Mouse (Mus musculus): ENCODE results near the gene Tac1. TPM values are rescaled to one million over a fixed set of nuclear protein-coding genes. Genes with fewer than 3 reads are reported as not detected.
"Not testable (repeated sequence)": the region's sequence is repeated elsewhere in the genome, so short reads cannot be mapped to it uniquely, and the experiment has no call there.

Tac1 gene
- 3.2 and 3.3 TPM in 2 replicates for polyA plus RNA-seq (2016; fragmentation: Nextera tagmentation; extraction: Ambion mirVana)

DNA sequence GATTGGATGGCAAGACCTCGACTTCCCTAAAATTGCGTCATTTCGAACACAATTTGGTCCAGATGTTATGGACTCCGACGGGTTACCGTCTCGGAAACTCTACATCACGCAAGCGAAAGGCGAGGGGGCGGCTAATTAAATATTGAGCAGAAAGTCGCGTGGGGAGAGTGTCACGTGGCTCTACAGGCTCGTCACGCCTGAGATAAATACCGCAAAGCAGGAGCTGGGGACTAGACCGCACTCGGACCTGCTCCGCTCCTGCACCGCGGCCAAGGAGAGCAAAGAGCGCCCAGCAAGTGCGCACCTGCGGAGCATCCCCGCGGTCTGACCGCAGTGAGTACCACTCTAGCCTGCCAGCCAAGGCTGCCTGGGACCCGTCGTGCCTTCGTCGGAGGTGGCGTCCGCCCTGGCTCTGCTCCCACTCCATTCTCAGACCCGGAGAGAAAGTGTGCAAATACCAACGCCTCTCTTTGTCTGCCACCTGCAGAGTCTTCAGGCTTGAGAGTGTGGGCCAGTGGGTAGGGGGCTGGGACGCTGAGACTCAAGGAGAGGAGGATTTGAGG lies at the start of gene Tac1:
Gene Tac1 (plus strand): TSS at position 51 of the 563 bp plus-strand sequence.
- WGBS, result 2% methylated on average over 37 of the region's 37 CpGs
- H3K36me3 ChIP-seq, result no peaks in the 10 kb centered on the region
- peak; percentile 37 for DNase-seq (ENCODE audit: low spot score)
- no peaks in the 10 kb centered on the region for H3K9me3 ChIP-seq
- no peak within 1 kb of the TSS for H3K27ac ChIP-seq
- H3K27me3 ChIP-seq (ENCODE audit: insufficient read depth, poor library complexity, severe bottlenecking), result peaks cover 47% of the 10 kb centered on the region
- peaks cover 23% of the 10 kb centered on the region for H3K4me1 ChIP-seq (replicated peaks)
- peak within 1 kb of the TSS; percentile 53 for H3K4me3 ChIP-seq

DNA sequence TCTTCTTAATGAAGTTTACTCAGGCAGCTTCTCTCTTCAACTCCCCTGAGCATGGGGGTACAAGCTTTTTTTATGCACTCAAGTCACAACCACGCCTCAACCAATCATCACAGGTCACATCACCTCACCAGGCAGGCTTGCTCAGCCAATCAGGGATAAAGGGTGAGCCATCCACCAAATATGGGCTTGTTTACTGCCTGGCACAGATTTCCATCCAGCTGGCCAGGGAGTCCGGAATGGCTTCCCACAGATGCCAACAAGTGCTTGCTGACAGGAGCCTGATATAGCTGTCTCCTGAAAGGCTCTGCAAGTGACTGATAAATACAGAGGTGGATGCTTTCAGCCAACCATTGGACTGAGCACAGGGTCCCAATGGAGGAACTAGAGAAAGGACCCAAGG lies 11.2 kb upstream of the Tac1 start:
- WGBS, result 87% methylated on average over 2 of the region's 2 CpGs
- not testable (repeated sequence) for DNase-seq (ENCODE audit: low spot score); H3K4me1 ChIP-seq (replicated peaks)

DNA sequence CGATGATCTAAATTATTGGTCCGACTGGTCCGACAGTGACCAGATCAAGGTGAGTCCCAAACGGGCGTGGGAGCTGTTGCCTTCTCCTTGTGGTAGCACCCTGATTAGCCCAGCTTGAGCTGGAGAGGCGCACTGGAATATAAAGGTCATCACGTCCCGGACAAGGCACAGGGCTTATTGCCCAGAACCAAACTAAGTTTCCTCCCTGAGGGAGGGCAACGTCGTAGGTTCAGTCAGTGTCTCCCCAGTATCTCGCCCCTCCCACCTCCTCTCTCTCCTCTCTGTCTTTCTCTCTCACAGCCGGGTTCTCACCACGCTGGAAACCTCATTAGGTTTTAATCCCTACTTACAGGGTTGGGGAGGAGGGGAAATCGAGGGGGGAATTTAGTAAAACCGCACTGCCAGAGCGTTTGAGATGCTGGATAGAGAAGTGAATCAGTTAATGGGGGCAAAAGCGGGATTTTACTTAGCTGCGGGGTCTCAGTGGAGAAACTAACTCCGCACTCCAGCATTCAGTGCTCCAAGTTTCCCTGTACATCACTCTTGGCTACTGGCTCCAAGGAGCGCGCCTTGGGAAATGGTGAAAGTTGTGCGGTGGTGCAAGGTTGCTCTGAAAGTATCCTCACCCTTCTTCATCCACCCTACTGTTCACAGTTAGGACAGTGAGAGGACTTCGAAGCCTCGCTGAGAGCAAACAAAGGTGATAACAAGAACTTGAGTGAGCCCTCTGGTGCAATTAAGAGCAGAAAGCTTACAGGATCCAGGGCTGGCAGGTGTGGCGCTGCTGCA lies 1.2 kb downstream of the Tac1 start:
- peaks cover 47% of the 10 kb centered on the region for H3K27me3 ChIP-seq (ENCODE audit: insufficient read depth, poor library complexity, severe bottlenecking)
- H3K9me3 ChIP-seq, result no peaks in the 10 kb centered on the region
- WGBS, result 1% methylated on average over 25 of the region's 25 CpGs
- H3K4me3 ChIP-seq, result peak overlapping the region; percentile 53
- H3K4me1 ChIP-seq (replicated peaks), result peaks cover 23% of the 10 kb centered on the region
- DNase-seq (ENCODE audit: low spot score), result peak; percentile 30
- no peak overlapping the region for H3K27ac ChIP-seq
- H3K36me3 ChIP-seq, result no peaks in the 10 kb centered on the region

More for the DNA sequence above, 11.2 kb upstream of the Tac1 start:
- H3K36me3 ChIP-seq; H3K4me3 ChIP-seq; H3K27ac ChIP-seq; H3K9me3 ChIP-seq; H3K27me3 ChIP-seq (ENCODE audit: insufficient read depth, poor library complexity, severe bottlenecking): not testable (repeated sequence)

DNA sequence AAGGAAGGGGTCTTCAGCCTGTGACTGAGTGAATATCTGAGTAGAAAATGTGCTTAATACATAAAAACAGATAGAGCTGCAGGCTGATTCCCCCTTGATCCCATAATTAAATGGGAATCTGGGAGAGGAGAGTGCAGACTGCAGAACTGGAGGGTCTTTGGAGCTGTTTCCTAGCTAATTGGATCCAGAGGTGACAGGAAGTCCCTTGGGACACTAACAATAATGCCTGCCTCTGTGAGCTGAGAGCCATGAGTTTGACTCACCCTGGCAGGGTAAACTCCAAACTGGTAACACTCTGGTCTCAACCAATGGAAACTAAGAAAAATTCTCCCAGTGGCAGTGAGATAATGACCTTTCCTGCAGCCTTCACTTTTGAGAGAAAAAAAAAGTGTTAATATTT lies 3.5 kb downstream of the Tac1 start:
- Histone ChIP-seq H3K27me3 (ENCODE audit: insufficient read depth, poor library complexity, severe bottlenecking) (peaks cover 45% of the 10 kb centered on the region), H3K4me1 (replicated peaks) (peaks cover 23% of the 10 kb centered on the region), H3K36me3 (no peaks in the 10 kb centered on the region), H3K27ac (no peak overlapping the region), H3K4me3 (no peak overlapping the region), H3K9me3 (no peaks in the 10 kb centered on the region)
- peak; percentile 39 for DNase-seq (ENCODE audit: low spot score)

DNA sequence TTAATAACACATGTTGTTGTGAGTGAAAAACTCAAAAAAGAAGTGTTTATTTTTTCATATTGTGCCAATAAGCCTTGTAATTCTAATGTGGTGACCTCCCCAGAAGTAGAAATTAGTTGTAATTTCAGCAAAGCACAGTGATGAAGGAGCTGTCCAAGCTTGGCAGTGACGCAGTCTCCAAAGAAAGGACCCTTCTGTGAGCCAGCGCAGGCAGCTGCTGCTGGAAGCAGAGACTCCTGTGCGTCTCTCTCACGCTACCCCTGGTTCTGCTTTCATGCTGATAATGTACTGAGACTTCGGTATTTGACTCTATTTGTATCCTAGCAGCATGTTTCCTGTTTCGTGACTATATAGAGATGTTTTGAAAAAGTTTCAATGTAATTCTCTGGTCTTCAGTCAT lies 7.8 kb downstream of the Tac1 start:
- WGBS, result 60% methylated on average over 6 of the region's 6 CpGs
- no peak for DNase-seq (ENCODE audit: low spot score)
- H3K36me3 ChIP-seq, result no peaks in the 10 kb centered on the region

DNA sequence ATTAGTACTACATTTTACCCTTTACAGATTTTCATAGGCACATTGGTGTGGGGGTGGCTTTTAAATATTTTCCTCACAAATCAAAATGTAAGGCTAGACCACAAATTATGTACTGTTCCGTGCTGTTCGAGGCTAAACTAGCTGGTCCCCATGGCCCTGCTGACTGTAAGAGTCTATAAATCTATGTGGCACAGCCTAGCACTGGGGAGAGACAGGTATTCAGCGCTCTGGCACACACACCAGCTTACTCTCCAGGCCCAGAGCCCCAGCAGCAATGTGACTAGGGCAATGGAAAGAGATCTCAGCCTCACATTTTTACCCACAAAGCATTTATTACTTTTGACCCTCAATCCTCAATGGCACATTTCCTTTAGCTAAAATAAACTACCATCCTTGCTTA lies 9.9 kb downstream of the Tac1 start:
- no peaks in the 10 kb centered on the region for H3K4me1 ChIP-seq (replicated peaks)
- no peak overlapping the region for H3K4me3 ChIP-seq
- 91% methylated on average over 3 of the region's 3 CpGs for WGBS
- no peaks in the 10 kb centered on the region for H3K9me3 ChIP-seq
- no peak overlapping the region for H3K27ac ChIP-seq
- DNase-seq (ENCODE audit: low spot score), result no peak
- no peaks in the 10 kb centered on the region for H3K36me3 ChIP-seq
- H3K27me3 ChIP-seq (ENCODE audit: insufficient read depth, poor library complexity, severe bottlenecking), result no peaks in the 10 kb centered on the region

More for the DNA sequence above, 7.8 kb downstream of the Tac1 start:
- Histone ChIP-seq H3K4me3 (no peak overlapping the region), H3K4me1 (replicated peaks) (no peaks in the 10 kb centered on the region), H3K9me3 (no peaks in the 10 kb centered on the region), H3K27me3 (ENCODE audit: insufficient read depth, poor library complexity, severe bottlenecking) (peaks cover 2% of the 10 kb centered on the region; the same call in 1 of the 2 replicates), H3K27ac (no peak overlapping the region)

DNA sequence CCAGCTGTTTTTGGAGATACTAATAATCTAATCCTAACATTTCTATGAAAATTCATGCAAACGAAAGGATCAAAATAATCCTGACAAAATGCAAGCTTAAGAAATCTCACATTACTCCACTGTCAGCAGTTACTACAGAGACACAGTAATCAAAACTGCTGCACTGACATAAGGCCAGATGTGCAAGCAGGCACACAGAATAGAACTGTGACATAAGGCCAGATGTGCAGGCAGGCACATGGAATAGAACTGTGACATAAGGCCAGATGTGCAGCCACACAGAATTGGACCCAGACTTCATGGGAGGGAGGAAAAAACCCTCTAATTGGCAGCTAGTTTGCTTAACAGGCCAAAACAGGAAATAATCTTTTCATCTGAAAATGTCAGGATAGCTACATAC lies 16.5 kb downstream of the Tac1 start:
- Histone ChIP-seq H3K27me3 (ENCODE audit: insufficient read depth, poor library complexity, severe bottlenecking) (no peaks in the 10 kb centered on the region), H3K4me3 (no peak overlapping the region), H3K36me3 (no peaks in the 10 kb centered on the region), H3K9me3 (no peaks in the 10 kb centered on the region), H3K4me1 (replicated peaks) (no peaks in the 10 kb centered on the region), H3K27ac (no peak overlapping the region)
- WGBS, result 87% methylated on average over 1 of the region's 1 CpGs
- DNase-seq (ENCODE audit: low spot score), result no peak

DNA sequence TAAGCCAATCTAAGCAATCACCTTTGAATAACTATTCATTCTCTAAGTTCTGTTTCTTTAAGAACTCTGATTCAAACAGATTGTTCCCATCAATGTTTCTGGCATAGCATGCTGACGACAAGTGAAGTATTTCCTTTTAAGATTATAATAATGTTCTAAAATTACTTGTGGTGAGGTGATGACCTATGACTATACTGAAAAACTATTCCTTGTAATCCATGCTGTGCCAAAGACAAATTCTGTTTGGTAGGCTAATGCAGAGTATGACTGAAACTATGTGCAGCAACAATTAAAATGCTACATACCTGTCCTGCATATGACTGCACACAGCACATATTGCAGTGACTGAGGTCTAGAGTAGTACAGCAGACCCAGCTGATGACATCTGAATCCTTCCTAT lies 23.4 kb downstream of the Tac1 start:
- no peaks in the 10 kb centered on the region for H3K4me1 ChIP-seq (replicated peaks)
- H3K27me3 ChIP-seq (ENCODE audit: insufficient read depth, poor library complexity, severe bottlenecking), result no peaks in the 10 kb centered on the region
- H3K4me3 ChIP-seq, result no peak overlapping the region
- H3K36me3 ChIP-seq, result no peaks in the 10 kb centered on the region
- H3K27ac ChIP-seq, result no peak overlapping the region
- H3K9me3 ChIP-seq, result no peaks in the 10 kb centered on the region
- 81% methylated on average over 1 of the region's 1 CpGs for WGBS
- DNase-seq (ENCODE audit: low spot score), result no peak

DNA sequence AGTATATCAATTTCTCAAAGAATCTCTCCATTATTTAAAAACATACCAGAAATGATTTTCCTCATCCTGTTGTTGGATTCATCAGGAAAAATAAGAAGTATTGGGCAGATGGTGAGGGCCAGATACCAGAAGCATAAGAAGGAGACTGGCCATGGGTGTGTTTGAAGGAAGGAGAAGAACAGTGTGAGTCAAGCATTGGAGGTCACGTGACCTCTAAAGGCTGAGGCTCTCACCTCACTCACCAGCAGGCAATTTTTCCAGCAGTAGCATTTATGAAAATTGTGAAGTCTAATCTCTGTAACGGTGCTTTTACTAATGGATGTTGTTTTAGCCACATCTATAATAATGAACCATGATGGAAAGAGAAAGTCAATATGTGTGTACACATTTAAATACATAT lies 39.8 kb downstream of the Tac1 start:
- Histone ChIP-seq H3K36me3 (no peaks in the 10 kb centered on the region), H3K27ac (no peak overlapping the region), H3K4me3 (no peak overlapping the region), H3K4me1 (replicated peaks) (no peaks in the 10 kb centered on the region), H3K9me3 (no peaks in the 10 kb centered on the region), H3K27me3 (ENCODE audit: insufficient read depth, poor library complexity, severe bottlenecking) (no peaks in the 10 kb centered on the region)
- 86% methylated on average over 2 of the region's 2 CpGs for WGBS
- no peak for DNase-seq (ENCODE audit: low spot score)

DNA sequence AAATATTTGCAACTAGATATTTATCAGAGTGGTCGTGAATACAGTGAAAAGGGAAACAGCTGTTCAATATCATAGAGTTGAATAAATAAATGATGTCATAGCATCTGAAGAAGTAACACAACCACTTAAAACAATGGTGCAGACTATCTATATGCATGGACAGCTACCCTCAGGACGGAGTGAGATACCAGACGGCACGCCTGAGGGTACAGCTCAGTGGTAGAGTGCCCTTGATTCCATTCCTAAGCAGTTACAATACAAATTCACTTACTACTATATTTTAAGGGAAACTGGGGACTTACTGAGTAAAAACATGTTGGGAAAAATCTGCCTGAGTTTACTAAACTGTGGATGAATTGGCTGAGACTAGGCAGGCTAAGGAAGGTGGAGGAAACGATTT lies 43.7 kb downstream of the Tac1 start:
- Histone ChIP-seq H3K36me3 (no peaks in the 10 kb centered on the region), H3K4me3 (no peak overlapping the region), H3K27me3 (ENCODE audit: insufficient read depth, poor library complexity, severe bottlenecking) (no peaks in the 10 kb centered on the region), H3K27ac (no peak overlapping the region), H3K9me3 (no peaks in the 10 kb centered on the region), H3K4me1 (replicated peaks) (no peaks in the 10 kb centered on the region)
- 86% methylated on average over 5 of the region's 5 CpGs for WGBS
- DNase-seq (ENCODE audit: low spot score), result no peak

DNA sequence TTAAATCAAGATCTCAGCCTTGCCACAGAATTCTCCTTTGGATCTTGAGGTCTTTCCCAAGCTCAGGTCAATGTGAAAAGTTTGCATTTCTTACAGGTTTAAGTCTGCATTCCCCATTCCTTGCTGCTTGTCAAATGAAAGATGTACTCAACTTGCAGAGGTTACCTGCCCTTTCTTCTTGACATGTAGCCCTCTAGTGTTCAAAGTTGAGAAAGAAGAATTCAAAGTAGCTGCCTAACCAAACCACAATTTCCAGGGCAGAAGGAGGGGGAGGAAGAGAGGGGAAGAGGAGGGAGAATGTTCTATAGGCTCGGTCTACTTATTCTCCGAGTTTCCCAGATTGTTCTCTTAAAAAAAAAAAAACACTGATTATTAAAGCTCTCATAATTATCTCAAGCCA lies 45.5 kb downstream of the Tac1 start:
- no peak overlapping the region for H3K4me3 ChIP-seq
- 60% methylated on average over 2 of the region's 2 CpGs for WGBS
- H3K27ac ChIP-seq, result no peak overlapping the region
- H3K36me3 ChIP-seq, result no peaks in the 10 kb centered on the region
- no peak for DNase-seq (ENCODE audit: low spot score)
- H3K4me1 ChIP-seq (replicated peaks), result no peaks in the 10 kb centered on the region
- no peaks in the 10 kb centered on the region for H3K9me3 ChIP-seq
- H3K27me3 ChIP-seq (ENCODE audit: insufficient read depth, poor library complexity, severe bottlenecking), result no peaks in the 10 kb centered on the region

DNA sequence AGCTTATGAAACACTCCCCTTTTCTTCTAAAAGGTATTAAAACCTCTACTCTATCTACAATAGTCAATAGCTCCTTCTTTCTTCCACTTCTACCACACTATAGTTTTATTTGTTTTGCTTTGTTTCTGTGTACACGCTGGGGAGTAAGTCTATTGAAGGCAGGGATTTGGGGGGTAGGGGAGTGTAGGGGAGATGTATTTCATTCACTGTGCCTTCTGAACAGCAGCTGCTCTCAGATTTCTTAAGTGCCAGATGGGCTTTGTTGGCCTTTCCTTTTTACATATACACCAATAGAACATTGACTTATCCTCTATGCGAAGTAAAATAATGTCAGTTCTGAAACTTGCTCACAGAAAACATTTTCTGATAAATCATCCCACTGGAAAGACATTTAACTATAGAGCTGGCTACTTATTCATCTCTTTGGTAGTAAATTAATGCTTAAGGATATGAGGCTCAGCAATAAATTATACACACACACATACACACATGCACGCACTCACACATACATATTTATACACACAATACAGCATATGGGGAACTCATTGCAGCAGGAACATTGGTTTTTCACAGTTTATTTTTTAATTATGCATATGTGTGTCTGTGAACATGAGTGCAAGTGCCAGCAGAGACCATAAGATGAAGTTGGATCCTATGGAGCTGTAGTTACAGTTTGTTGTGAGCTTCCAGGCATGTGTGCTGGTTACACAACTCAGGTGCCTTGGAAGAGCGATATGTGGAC lies 46.8 kb downstream of the Tac1 start:
- 83% methylated on average over 4 of the region's 4 CpGs for WGBS
- DNase-seq (ENCODE audit: low spot score), result no peak

DNA sequence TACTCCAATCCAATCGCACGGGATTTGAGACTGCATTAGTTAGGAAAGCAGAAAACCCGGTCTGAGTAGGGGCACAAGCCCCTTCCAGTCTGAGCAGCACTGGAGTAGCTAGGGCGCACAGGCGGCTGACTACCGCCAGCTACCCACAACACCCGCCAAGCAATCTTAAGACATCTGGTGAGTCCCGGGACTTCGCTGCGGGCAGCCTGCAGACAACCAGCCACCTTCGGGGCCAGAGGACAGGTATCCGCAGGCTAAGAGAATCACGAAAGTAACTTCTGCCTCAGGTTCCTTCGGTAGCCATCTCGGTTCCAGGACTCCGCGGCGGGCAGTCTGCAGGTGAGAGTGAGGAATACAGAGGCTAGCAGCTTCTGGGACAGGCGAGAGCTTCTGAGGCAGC lies 59.0 kb downstream of the Tac1 start:
- 91% methylated on average over 19 of the region's 19 CpGs for WGBS
- not testable (repeated sequence) for H3K36me3 ChIP-seq; DNase-seq (ENCODE audit: low spot score); H3K27me3 ChIP-seq (ENCODE audit: insufficient read depth, poor library complexity, severe bottlenecking); H3K9me3 ChIP-seq; H3K4me1 ChIP-seq (replicated peaks); H3K27ac ChIP-seq; H3K4me3 ChIP-seq

More for the DNA sequence above, 46.8 kb downstream of the Tac1 start:
- Histone ChIP-seq H3K36me3 (no peaks in the 10 kb centered on the region), H3K4me1 (replicated peaks) (no peaks in the 10 kb centered on the region), H3K4me3 (no peak overlapping the region), H3K9me3 (no peaks in the 10 kb centered on the region), H3K27me3 (ENCODE audit: insufficient read depth, poor library complexity, severe bottlenecking) (no peaks in the 10 kb centered on the region), H3K27ac (no peak overlapping the region)
